In the genomic region with DNA sequence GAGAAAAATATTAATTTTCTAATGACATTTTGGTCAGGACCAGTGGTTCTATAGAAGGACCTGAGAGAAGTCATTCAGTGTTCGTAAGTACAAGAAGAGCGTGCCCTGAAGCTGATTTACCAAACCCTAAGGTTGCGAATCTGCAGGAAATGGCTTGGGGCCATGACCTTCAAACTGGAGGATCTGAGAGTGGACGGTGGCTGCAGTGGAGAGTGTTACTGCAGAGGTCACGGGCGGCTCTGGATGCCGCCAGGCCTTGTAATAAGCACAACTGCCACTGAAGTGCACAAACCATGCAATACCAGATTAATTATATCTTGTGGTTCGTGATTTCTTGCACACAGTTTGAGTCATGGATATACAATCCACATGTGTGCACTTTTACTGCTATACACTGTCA, we compare ENCODE assay signal across 11 mouse cellular contexts. TPM values are rescaled to one million over a fixed set of nuclear protein-coding genes. Genes with fewer than 3 reads are reported as not detected.
A peak's percentile ranks its signal among the peaks of the same experiment; 100 is the strongest.
DNase-seq lines count a peak whose midpoint lies in the region; ATAC-seq and TF ChIP-seq lines count a peak whose summit lies in the region.
"Had no signal": no experiment of that assay in that cellular context is flagged by ENCODE, and none has a peak within 500 bp of the region (broad histone marks: within the 10 kb centered on the region; RNA-seq: fewer than 3 reads in every experiment).

No protein-coding gene starts in this region.

- H3K4me2 ChIP-seq in midbrain, embryonic 11.5 days = no peak overlapping the region
- H3K4me2 ChIP-seq: forebrain, embryonic 12.5 days had no signal

- ATAC-seq in monocyte, adult 5-6 weeks (replicated peaks; ENCODE audit: insufficient number of reproducible peaks, low FRiP score, low TSS enrichment, poor library complexity, severe bottlenecking) = peak; percentile 65
- no peak for ATAC-seq in midbrain, embryonic 11.5 days (ENCODE audit: low FRiP score)
- ATAC-seq: activated CD4-positive, CD25-positive, alpha-beta regulatory T cell, adult 4 months had no signal

- H3K27ac ChIP-seq in bone marrow macrophage, adult 2 months (ENCODE audit: insufficient read depth, low read depth, low read length) = peak overlapping the region; percentile 41
- no peak overlapping the region for H3K27ac ChIP-seq in midbrain, embryonic 11.5 days (ENCODE audit: low read depth, low read length)
- H3K27ac ChIP-seq in left cerebral cortex, adult 2 months = no peak overlapping the region
- H3K27ac ChIP-seq: forebrain, embryonic 12.5 days had no signal

- H3K27me3 ChIP-seq in midbrain, embryonic 11.5 days (ENCODE audit: control insufficient read depth, insufficient read depth, low read length) = no peaks in the 10 kb centered on the region
- H3K27me3 ChIP-seq: forebrain, embryonic 12.5 days had no signal

- H3K9me3 ChIP-seq in midbrain, embryonic 11.5 days (ENCODE audit: control insufficient read depth, low read length) = no peaks in the 10 kb centered on the region
- H3K9me3 ChIP-seq: forebrain, embryonic 12.5 days had no signal

- H3K36me3 ChIP-seq in midbrain, embryonic 11.5 days (ENCODE audit: control insufficient read depth, insufficient read depth, low read length) = peaks cover 3% of the 10 kb centered on the region; the same call in 1 of the 2 replicates

- H3K9ac ChIP-seq in midbrain, embryonic 11.5 days (ENCODE audit: low read length) = no peak overlapping the region
- H3K9ac ChIP-seq: forebrain, embryonic 12.5 days had no signal

- peak; percentile 20 for DNase-seq in lung, postnatal 36 days
- DNase-seq in lung, adult 2 months = no peak
- DNase-seq in kidney, adult 9 months = peak; percentile 45
- DNase-seq in midbrain, embryonic 11.5 days (ENCODE audit: low spot score, missing footprints) = no peak
- no peak for DNase-seq in left cerebral cortex, adult 2 months (ENCODE audit: extremely low spot score in 1 of 2, low spot score in 2 of 2)
- DNase-seq: cerebellum, adult 11 months; thymus, adult 18-20 months had no signal

- TF ChIP-seq CTCF in lung, adult 2 months (IDR thresholded peaks at IDR 0.05; ENCODE audit: insufficient read depth, low read length) = no peak
- no peak for TF ChIP-seq CTCF in bone marrow macrophage, adult 2 months (IDR thresholded peaks at IDR 0.05; ENCODE audit: low read depth, low read length)
- TF ChIP-seq CTCF in left cerebral cortex, adult 2 months (IDR thresholded peaks at IDR 0.05) = no peak

- WGBS in lung, adult 2 months = 56% methylated on average over 8 of the region's 8 CpGs
- WGBS in midbrain, embryonic 11.5 days = 76% methylated on average over 8 of the region's 8 CpGs

- H3K4me1 ChIP-seq in lung, adult 2 months (ENCODE audit: control insufficient read depth, insufficient read depth, low read length) = no peaks in the 10 kb centered on the region
- peaks cover 45% of the 10 kb centered on the region for H3K4me1 ChIP-seq in bone marrow macrophage, adult 2 months (ENCODE audit: control insufficient read depth, insufficient read depth, low read length)
- no peaks in the 10 kb centered on the region for H3K4me1 ChIP-seq in midbrain, embryonic 11.5 days (ENCODE audit: control insufficient read depth, insufficient read depth, low read length)
- H3K4me1 ChIP-seq: forebrain, embryonic 12.5 days had no signal

- no peak for TF ChIP-seq POLR2A in lung, adult 2 months (IDR thresholded peaks at IDR 0.05; ENCODE audit: borderline replicate concordance, extremely low read depth, low read depth, low read length)
- TF ChIP-seq POLR2A in bone marrow macrophage, adult 2 months (IDR thresholded peaks at IDR 0.05; ENCODE audit: borderline replicate concordance, low read depth, low read length) = no peak

- intact Hi-C loops in left cerebral cortex, adult 2 months (cut with DNase I) = no loop called here

- no peak overlapping the region for H3K4me3 ChIP-seq in lung, adult 2 months (replicated peaks; ENCODE audit: extremely low read depth, low read depth, low read length)
- H3K4me3 ChIP-seq in bone marrow macrophage, adult 2 months (ENCODE audit: insufficient read depth, low read length) = no peak overlapping the region
- H3K4me3 ChIP-seq in midbrain, embryonic 11.5 days (ENCODE audit: low read depth, low read length) = no peak overlapping the region
- H3K4me3 ChIP-seq in left cerebral cortex, adult 2 months = no peak overlapping the region
- H3K4me3 ChIP-seq: forebrain, embryonic 12.5 days had no signal

RNA-seq across cellular contexts. Expression of gene Hectd4, which starts 31.8 kb away (rescaled TPM):
- polyA plus RNA-seq in lung, adult 2 months (2012; rRNA removed) = 15.4 and 16.4 TPM in 2 replicates
- polyA plus RNA-seq in bone marrow macrophage, adult 2 months (2012; ENCODE audit: insufficient read depth, insufficient read length, missing spikeins) = 11.5 and 11.7 TPM in 2 replicates
- 9.9 to 34.1 TPM (median 19.9 TPM) in 3 replicates for total RNA-seq in monocyte, adult 5-6 weeks (2017)
- polyA plus RNA-seq in midbrain, embryonic 11.5 days (2014; fragmentation: Nextera tagmentation; extraction: Ambion mirVana) = 8.0 and 9.7 TPM in 2 replicates
- total RNA-seq in left cerebral cortex, adult 2 months (2021) = 100 to 1,000 TPM; 186 to 205 TPM

RNA-seq across cellular contexts. Expression of gene Rpl6, which starts 47.5 kb away (rescaled TPM):
- 171 and 213 TPM in 2 replicates for polyA plus RNA-seq in lung, adult 2 months (2012; rRNA removed)
- polyA plus RNA-seq in bone marrow macrophage, adult 2 months (2012; ENCODE audit: insufficient read depth, insufficient read length, missing spikeins) = 1,191 and 1,194 TPM in 2 replicates
- 599 to 801 TPM (median 613 TPM) in 3 replicates for total RNA-seq in monocyte, adult 5-6 weeks (2017)
- 664 and 673 TPM in 2 replicates for polyA plus RNA-seq in midbrain, embryonic 11.5 days (2014; fragmentation: Nextera tagmentation; extraction: Ambion mirVana)
- 100 to 1,000 TPM; 412 to 420 TPM for total RNA-seq in left cerebral cortex, adult 2 months (2021)

Comparison
In these comparisons a context has a peak if more than half of its experiments do, and no peak if none do; other contexts are left out.
1. DNase-seq: peak in lung, postnatal 36 days (single experiment) and kidney, adult 9 months (single experiment); none in lung, adult 2 months (single experiment), midbrain, embryonic 11.5 days (single experiment) and left cerebral cortex, adult 2 months (0 of 2).